Mouse (Mus musculus): ENCODE data around the gene Trabd2b. TPM values are rescaled to one million over a fixed set of nuclear protein-coding genes. Genes with fewer than 3 reads are reported as not detected.
A peak's percentile ranks its signal among the peaks of the same experiment; 100 is the strongest.

Gene Trabd2b
- polyA plus RNA-seq, 1 experiment from 2014 or later = 0.59 TPM

DNA sequence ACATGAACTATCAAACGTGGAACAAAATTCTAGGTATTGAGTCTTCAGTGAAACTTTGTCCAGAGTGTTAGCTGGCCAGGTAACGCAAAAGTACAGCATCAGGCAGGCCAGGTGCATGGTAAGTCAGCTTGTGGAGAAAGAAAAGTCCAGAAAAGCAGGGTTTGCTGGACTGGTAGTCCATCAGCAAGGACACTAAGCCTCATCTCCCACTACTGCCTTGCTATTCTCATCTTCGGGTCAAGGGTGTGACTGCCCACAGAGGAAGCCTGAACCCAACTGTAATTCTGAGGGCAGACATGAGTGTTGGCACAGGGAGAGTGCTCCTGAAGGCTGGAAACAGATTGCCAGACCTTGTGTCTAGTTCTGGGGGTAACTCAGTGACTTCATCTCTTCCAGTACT, 111.5 kb downstream of the Trabd2b start:
- H3K4me1 ChIP-seq (replicated peaks) = peaks cover 22% of the 10 kb centered on the region
- no peak for ATAC-seq (ENCODE audit: insufficient number of reproducible peaks, insufficient read depth, low FRiP score, low TSS enrichment, low read depth)
- H3K4me3 ChIP-seq (replicated peaks) = no peak overlapping the region
- no peaks in the 10 kb centered on the region for H3K9me3 ChIP-seq
- H3K9ac ChIP-seq (replicated peaks) = no peak overlapping the region
- no peak overlapping the region for H3K27ac ChIP-seq
- no peak overlapping the region for H3K4me2 ChIP-seq
- no peaks in the 10 kb centered on the region for H3K36me3 ChIP-seq
- H3K27me3 ChIP-seq = peaks cover 55% of the 10 kb centered on the region
- 76% methylated on average over 3 of the region's 3 CpGs for WGBS

DNA sequence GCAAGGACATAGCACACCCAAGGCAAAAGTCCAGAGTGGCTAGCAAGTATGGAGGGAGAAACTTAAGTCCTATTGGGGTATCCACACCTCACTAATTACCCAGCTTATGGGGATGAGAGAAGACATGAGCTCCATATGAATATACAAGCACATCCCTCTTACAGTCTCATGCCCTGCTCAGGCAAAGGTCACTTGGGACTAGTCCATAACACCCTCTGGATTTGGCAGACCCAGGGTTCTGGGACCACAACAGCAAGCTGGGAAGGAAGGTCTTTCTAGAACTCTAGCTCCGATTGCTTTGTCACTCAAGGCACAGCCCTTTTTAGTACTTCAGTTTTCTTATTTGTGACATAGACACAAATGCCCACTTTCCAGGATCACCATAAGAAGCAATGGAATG, 112.0 kb downstream of the Trabd2b start:
- Histone ChIP-seq H3K4me1 (replicated peaks) (peaks cover 22% of the 10 kb centered on the region), H3K36me3 (no peaks in the 10 kb centered on the region), H3K9ac (replicated peaks) (no peak overlapping the region), H3K9me3 (no peaks in the 10 kb centered on the region), H3K27me3 (peaks cover 57% of the 10 kb centered on the region), H3K27ac (no peak overlapping the region), H3K4me3 (replicated peaks) (no peak overlapping the region), H3K4me2 (no peak overlapping the region)
- ATAC-seq (ENCODE audit: insufficient number of reproducible peaks, insufficient read depth, low FRiP score, low TSS enrichment, low read depth) = no peak
- WGBS = 90% methylated on average over 1 of the region's 1 CpGs

DNA sequence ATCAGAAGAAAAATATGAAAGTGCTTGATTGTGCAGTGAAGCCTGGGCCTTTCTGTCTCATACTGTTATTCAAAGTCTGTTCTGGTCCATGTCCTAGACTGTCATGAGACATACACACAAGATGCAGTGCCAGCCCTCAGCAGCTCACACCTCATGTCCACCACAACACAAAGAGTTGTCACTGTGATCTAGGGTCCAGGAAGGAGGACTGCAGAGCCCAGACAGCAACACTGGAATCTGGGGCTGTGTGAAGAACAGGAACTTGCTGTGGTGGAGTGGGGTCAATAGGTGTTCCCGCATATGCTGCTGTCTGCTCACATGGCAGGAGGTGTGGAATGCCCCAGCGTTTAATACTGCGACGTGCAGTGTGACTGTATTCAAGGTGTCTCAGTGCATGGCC, 112.8 kb downstream of the Trabd2b start:
- Histone ChIP-seq H3K36me3 (no peaks in the 10 kb centered on the region), H3K9me3 (no peaks in the 10 kb centered on the region), H3K4me2 (no peak overlapping the region), H3K4me1 (replicated peaks) (peaks cover 22% of the 10 kb centered on the region), H3K9ac (replicated peaks) (no peak overlapping the region), H3K4me3 (replicated peaks) (no peak overlapping the region), H3K27me3 (peaks cover 60% of the 10 kb centered on the region), H3K27ac (no peak overlapping the region)
- WGBS = 80% methylated on average over 4 of the region's 4 CpGs
- ATAC-seq (ENCODE audit: insufficient number of reproducible peaks, insufficient read depth, low FRiP score, low TSS enrichment, low read depth) = no peak

DNA sequence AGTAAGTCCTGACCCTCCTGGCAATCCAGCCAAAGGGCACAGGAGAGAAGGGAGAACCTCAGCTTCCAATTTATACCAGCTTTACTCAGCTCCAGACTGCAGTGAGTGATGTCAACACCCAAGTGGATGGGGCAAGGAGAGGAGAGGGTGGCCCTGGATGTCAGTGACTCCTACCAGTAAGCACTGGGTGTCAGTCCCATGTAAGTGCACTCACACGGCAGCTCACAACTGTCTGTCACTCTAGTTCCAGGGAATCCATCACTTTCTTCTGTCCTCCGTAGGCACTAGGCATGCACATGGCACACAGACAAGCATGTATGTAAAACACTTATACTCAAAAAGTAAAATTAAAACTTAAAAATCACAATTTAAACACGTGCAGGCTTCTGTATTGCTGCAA, 113.4 kb downstream of the Trabd2b start:
- Histone ChIP-seq H3K27me3 (peaks cover 59% of the 10 kb centered on the region), H3K36me3 (no peaks in the 10 kb centered on the region), H3K9ac (replicated peaks) (no peak overlapping the region), H3K4me1 (replicated peaks) (peaks cover 21% of the 10 kb centered on the region), H3K9me3 (no peaks in the 10 kb centered on the region), H3K4me2 (no peak overlapping the region), H3K4me3 (replicated peaks) (no peak overlapping the region), H3K27ac (no peak overlapping the region)
- WGBS = 82% methylated on average over 3 of the region's 3 CpGs
- ATAC-seq (ENCODE audit: insufficient number of reproducible peaks, insufficient read depth, low FRiP score, low TSS enrichment, low read depth) = no peak

DNA sequence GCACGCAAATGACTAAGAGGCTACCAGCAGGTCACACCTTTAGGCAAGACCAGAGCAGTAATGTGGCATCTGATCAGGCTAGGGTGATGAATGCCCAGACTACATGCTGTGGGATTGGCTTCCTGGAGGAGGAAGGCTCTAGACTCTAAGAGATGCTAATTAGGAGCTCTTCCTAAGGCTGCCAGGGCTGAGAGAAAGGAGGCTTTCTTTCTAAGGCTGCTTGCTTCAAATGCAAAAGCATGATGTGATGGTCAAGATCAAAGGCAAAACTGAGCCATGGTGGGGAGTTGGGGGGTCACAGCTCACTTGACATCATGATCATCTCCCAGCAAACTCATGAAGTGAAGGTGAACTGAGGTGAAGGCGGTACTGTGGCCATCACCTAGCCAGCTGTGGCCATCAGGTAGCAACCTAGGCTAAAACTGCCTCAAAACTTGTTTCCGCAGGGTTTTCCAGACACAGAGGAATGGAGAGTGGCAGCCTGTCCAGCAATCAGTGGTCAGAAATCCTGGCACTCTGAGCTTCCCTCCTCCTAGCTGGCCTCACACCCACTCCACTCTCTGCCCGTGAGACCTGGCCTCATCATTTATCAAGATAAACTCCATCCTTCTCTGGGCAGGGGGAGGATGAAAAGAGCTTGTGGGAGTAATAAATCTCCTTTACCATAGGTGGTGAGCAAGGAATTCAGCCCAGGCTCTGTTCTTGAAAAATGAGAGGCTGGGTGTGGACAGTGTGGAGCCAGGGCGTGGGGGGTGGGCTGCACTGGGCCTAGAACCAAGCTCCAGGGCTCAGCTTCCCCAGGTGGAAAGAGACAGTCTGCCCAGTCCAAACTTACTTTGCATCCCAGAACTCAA, 117.0 kb downstream of the Trabd2b start:
- Histone ChIP-seq H3K4me2 (no peak overlapping the region), H3K4me3 (replicated peaks) (no peak overlapping the region), H3K36me3 (no peaks in the 10 kb centered on the region), H3K27me3 (peaks cover 41% of the 10 kb centered on the region), H3K9me3 (no peaks in the 10 kb centered on the region), H3K4me1 (replicated peaks) (no peaks in the 10 kb centered on the region), H3K9ac (replicated peaks) (no peak overlapping the region), H3K27ac (no peak overlapping the region)
- 55% methylated on average over 5 of the region's 5 CpGs for WGBS
- ATAC-seq (ENCODE audit: insufficient number of reproducible peaks, insufficient read depth, low FRiP score, low TSS enrichment, low read depth) = peak; percentile 26; the same call in 1 of the 2 replicates

DNA sequence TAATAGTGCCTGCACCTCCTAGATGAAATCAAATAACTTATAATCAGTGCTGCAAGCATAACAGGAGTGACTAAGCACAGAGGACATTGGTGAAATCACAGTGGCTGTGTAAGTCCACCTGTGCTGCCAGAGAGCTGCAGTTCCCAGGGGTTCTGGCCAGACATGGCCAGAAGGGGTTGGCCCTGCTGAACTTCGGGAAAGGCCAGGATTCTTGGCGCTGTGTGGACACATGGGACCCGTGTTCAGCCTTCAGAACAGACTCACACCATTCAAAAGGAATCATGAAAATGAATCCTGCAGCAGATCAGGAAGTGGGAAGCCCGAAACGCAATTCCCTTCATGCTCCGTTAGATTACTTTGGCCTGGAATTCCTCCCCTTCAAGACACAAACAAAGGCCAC, 125.1 kb downstream of the Trabd2b start:
- no peak overlapping the region for H3K27ac ChIP-seq
- peaks cover 2% of the 10 kb centered on the region for H3K4me1 ChIP-seq (replicated peaks)
- no peak overlapping the region for H3K4me3 ChIP-seq (replicated peaks)
- H3K4me2 ChIP-seq = no peak overlapping the region
- no peaks in the 10 kb centered on the region for H3K9me3 ChIP-seq
- 79% methylated on average over 6 of the region's 6 CpGs for WGBS
- ATAC-seq (ENCODE audit: insufficient number of reproducible peaks, insufficient read depth, low FRiP score, low TSS enrichment, low read depth) = no peak
- H3K36me3 ChIP-seq = no peaks in the 10 kb centered on the region
- peaks cover 65% of the 10 kb centered on the region for H3K27me3 ChIP-seq
- no peak overlapping the region for H3K9ac ChIP-seq (replicated peaks)

DNA sequence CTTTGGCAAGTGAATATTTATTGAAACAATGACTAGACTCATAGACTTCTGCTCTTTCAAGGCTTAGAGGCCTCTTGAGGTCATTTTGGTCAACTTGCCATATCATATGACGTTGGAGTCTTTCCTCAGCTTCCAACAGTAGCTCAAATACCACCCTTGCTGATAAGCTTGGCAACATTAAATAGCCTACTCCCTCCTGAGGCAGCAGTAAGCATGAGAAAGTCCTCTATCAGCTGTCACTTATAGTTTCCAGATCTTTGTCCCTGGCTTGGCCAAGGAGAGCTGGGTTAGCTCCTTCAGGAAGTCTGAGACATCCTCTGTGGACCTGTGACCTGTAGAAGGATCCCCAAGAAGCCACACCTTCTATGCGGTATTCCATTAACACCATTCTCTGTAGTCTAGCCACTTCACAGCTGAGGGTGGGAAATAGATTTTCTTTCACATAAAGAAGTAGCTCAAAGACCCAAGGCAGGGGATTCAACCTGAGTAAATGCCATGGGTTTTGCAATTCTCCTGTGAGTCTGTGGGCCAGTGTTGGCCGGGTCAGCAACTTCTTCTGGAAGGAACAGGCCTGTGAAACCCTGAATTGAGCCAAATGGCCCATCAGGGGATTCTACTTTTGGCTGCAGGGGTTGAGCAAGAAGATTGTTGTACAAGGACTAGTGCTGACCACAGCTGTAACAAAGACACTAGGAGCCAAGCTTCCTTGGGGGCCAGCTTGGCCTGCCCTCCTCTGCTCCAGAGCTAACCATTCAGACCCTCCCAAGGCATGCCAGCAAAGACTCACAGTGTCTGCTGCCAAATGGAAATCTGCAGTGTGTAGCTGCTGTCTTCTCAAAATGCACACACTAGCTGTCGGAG, 127.6 kb downstream of the Trabd2b start:
- 80% methylated on average over 4 of the region's 4 CpGs for WGBS
- Histone ChIP-seq H3K27ac (no peak overlapping the region), H3K9ac (replicated peaks) (no peak overlapping the region), H3K4me3 (replicated peaks) (no peak overlapping the region), H3K4me2 (no peak overlapping the region), H3K4me1 (replicated peaks) (peaks cover 22% of the 10 kb centered on the region), H3K27me3 (peaks cover 69% of the 10 kb centered on the region), H3K36me3 (no peaks in the 10 kb centered on the region), H3K9me3 (no peaks in the 10 kb centered on the region)
- no peak for ATAC-seq (ENCODE audit: insufficient number of reproducible peaks, insufficient read depth, low FRiP score, low TSS enrichment, low read depth)

DNA sequence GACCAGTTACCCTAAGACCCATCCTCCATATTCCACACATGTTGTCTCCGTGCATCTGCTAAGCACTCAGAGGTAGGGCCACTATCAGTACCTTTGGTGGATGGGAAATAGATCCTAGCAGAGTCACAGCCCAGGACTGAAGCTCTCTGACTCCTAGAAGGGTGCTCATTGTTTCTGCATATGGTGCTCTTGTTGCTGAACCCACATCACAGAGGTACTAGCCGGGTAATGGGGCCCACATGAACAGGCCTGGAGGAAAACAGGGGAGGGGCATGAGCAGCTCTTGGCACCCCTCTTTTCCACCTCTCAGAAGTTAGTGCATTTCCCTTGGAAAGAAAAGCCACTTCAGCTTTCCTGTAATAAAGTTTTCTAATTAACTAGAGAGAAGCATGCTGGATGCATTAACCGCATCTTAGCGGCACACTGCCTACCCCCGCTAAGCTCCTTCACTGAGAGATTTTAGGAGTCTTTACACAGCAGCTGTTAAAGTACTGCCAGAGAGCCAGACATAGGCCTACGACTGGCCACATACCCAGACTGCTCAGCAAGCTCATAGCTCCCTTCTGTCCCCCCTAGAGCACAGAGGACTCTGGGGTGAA, 131.0 kb downstream of the Trabd2b start:
- ATAC-seq (ENCODE audit: insufficient number of reproducible peaks, insufficient read depth, low FRiP score, low TSS enrichment, low read depth) = peak; percentile 86
- H3K36me3 ChIP-seq = no peaks in the 10 kb centered on the region
- no peak overlapping the region for H3K4me3 ChIP-seq (replicated peaks)
- WGBS = 22% methylated on average over 6 of the region's 6 CpGs
- peaks cover 72% of the 10 kb centered on the region for H3K27me3 ChIP-seq
- H3K4me1 ChIP-seq (replicated peaks) = peaks cover 27% of the 10 kb centered on the region
- no peak overlapping the region for H3K4me2 ChIP-seq
- H3K9ac ChIP-seq (replicated peaks) = no peak overlapping the region
- no peaks in the 10 kb centered on the region for H3K9me3 ChIP-seq
- peak overlapping the region; percentile 62 for H3K27ac ChIP-seq

DNA sequence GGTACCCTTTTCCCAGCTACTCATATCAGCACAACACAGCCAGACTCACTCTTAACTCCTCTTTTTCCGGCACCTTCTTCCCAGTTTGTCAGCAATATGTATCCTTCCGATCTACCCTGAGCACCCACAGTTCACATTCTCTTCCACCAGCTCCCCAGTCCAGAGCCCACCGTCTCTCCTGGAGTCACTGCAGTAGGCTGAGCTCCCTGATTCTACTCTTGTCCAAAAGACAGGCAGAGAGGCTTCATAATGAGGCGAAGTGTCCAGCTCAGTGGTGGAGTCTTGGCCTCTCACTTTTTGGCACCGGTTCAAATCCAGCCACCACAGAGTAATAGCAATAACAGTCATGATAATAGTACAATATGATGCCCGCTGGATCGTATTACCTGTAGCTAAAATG, 133.5 kb downstream of the Trabd2b start:
- WGBS = 91% methylated on average over 7 of the region's 7 CpGs
- Histone ChIP-seq H3K27me3 (peaks cover 72% of the 10 kb centered on the region), H3K4me3 (replicated peaks) (no peak overlapping the region), H3K9ac (replicated peaks) (no peak overlapping the region), H3K4me1 (replicated peaks) (peaks cover 27% of the 10 kb centered on the region), H3K4me2 (no peak overlapping the region), H3K9me3 (no peaks in the 10 kb centered on the region), H3K27ac (no peak overlapping the region), H3K36me3 (no peaks in the 10 kb centered on the region)
- no peak for ATAC-seq (ENCODE audit: insufficient number of reproducible peaks, insufficient read depth, low FRiP score, low TSS enrichment, low read depth)

DNA sequence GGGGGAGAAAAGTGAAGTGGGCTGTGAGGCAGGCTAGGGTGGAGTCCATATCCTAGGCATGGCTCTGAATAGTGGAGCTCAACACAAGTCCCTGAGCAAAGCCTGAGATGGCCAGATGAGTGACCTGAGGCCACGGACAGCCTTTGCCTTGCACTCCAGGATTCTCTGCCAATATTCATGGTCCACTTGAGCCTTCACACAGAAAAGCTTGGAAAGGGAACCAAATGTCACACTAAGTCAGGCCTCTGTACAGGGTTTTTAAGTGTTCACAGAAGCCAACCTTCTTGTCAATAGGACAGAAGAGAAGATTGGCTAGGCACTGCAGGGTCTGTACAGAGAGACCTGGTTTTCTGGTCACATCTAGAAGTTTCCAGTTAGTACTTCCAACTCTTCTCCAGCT, 134.7 kb downstream of the Trabd2b start:
- ATAC-seq (ENCODE audit: insufficient number of reproducible peaks, insufficient read depth, low FRiP score, low TSS enrichment, low read depth) = no peak
- H3K27me3 ChIP-seq = peaks cover 71% of the 10 kb centered on the region
- H3K4me2 ChIP-seq = no peak overlapping the region

DNA sequence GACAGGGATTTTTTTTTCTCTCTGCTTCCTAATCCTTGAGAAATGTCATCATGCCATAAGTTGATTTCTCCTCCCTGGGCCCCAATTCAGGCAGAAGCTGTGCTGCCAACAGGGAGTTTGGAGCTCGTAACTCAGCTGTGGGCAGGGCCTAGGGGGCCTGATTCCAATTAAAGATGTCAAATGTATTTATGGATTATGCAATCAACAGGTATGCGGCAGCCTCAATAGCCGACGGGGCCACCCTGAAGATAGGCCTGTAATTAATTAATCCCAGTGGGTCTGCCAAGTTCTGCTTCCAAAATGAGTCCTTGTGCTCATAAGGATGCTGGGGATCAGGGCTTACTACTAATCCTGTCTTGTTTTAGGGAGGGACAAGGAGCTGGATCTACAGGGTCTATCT, 135.6 kb downstream of the Trabd2b start:
- H3K9me3 ChIP-seq = no peaks in the 10 kb centered on the region
- ATAC-seq (ENCODE audit: insufficient number of reproducible peaks, insufficient read depth, low FRiP score, low TSS enrichment, low read depth) = no peak
- H3K4me1 ChIP-seq (replicated peaks) = peaks cover 20% of the 10 kb centered on the region
- no peak overlapping the region for H3K4me3 ChIP-seq (replicated peaks)
- no peak overlapping the region for H3K27ac ChIP-seq
- H3K9ac ChIP-seq (replicated peaks) = no peak overlapping the region
- peaks cover 72% of the 10 kb centered on the region for H3K27me3 ChIP-seq
- H3K36me3 ChIP-seq = no peaks in the 10 kb centered on the region
- H3K4me2 ChIP-seq = no peak overlapping the region
- WGBS = 11% methylated on average over 4 of the region's 4 CpGs

More for the DNA sequence above, 134.7 kb downstream of the Trabd2b start:
- Histone ChIP-seq H3K27ac (no peak overlapping the region), H3K9ac (replicated peaks) (no peak overlapping the region), H3K4me1 (replicated peaks) (peaks cover 27% of the 10 kb centered on the region), H3K36me3 (no peaks in the 10 kb centered on the region), H3K9me3 (no peaks in the 10 kb centered on the region), H3K4me3 (replicated peaks) (no peak overlapping the region)
- WGBS = 82% methylated on average over 1 of the region's 1 CpGs
